Mouse (Mus musculus) limb, embryonic 10.5 days (tissue): ENCODE data around the gene Myh10. TPM values are rescaled to one million over a fixed set of nuclear protein-coding genes. Genes with fewer than 3 reads are reported as not detected.

Experiments used
- DNase-seq: peaks from one replicate; pipeline ENCODE4 v3.0.0-alpha.2; 2017; ENCODE audit warnings: low spot score
- H3K27ac ChIP-seq: fragments of 300-500 bp; sonication (generic); 2 replicates; pipeline ENCODE4 v1.5.1; 2016; ENCODE audit warnings: mild to moderate bottlenecking
- H3K27me3 ChIP-seq: fragments of 300-500 bp; sonication (generic); 2 replicates; pipeline ENCODE4 v1.6.1; 2016; ENCODE audit warnings: low read depth, mild to moderate bottlenecking; ENCODE audit not compliant: poor library complexity, severe bottlenecking
- H3K36me3 ChIP-seq: fragments of 300-500 bp; sonication (generic); 2 replicates; pipeline ENCODE4 v1.6.1; 2016; ENCODE audit warnings: mild to moderate bottlenecking, moderate library complexity
- H3K4me1 ChIP-seq: fragments of 300-500 bp; sonication (generic); 2 replicates; pipeline ENCODE4 v1.6.1; 2016
- H3K4me3 ChIP-seq: fragments of 300-500 bp; sonication (generic); 2 replicates; pipeline ENCODE4 v1.5.1; 2016; ENCODE audit warnings: mild to moderate bottlenecking, moderate library complexity
- H3K9me3 ChIP-seq: fragments of 300-500 bp; sonication (generic); replicated peaks from 2 replicates; pipeline ENCODE4 v1.6.1; 2016; ENCODE audit warnings: mild to moderate bottlenecking
- WGBS: fragments of 180-500 bp; shearing (Covaris S2); methylation state at CpG from one replicate; pipeline ENCODE4 v1.1.7; 2016; 5-methylcytosine and 5-hydroxymethylcytosine counted together
- polyA plus RNA-seq: library from polyadenylated mRNA; unstranded; fragments of >200 nt; fragmentation: Nextera tagmentation; extraction: Ambion mirVana; gene quantifications from 2 replicates; pipeline ENCODE4 v1.2.1, GENCODE M21; 2016

Gene Myh10
- polyA plus RNA-seq, 1 experiment from 2014 or later = 176 TPM

DNA sequence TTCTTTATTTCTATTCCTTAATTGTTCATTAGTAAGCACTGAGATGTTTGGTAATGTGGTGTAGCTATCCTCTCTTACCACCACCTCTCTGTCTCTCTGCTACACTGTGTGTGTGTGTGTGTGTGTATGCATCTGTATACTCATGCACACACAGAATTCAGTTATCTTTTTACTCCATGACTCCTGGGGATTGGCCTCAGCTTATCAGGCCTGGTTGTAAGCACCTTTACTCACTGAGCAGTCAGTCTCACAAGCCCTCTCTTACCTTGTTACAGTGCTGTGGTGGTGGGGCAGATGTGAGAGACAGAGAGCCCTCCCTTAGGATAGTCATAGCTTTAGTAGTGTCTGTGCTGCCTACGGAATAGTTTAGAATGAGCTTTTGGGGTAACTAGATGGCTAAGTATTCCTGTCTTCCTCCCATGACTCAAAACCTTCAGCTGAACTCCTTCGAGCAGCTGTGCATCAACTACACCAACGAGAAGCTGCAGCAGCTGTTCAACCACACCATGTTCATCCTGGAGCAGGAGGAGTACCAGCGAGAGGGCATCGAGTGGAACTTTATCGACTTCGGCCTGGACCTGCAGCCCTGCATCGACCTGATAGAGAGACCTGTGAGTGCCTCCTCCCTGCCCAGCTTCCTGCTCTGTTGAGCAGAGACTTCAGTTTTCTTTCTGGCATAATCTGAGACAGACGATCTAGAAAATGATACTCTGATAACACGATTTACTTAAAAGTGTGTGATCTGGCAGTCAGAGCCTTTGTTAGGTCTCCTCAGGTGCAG lies 76.6 kb downstream of the Myh10 start:
- WGBS = 94% methylated on average over 10 of the region's 10 CpGs
- Histone ChIP-seq H3K9me3 (no peaks in the 10 kb centered on the region), H3K4me3 (no peak overlapping the region), H3K4me1 (no peaks in the 10 kb centered on the region), H3K27ac (no peak overlapping the region), H3K36me3 (peaks cover 100% of the 10 kb centered on the region), H3K27me3 (no peaks in the 10 kb centered on the region)
- DNase-seq = no peak

- Histone ChIP-seq H3K9me3 (no peaks in the 10 kb centered on the region), H3K4me3 (no peak overlapping the region), H3K36me3 (peaks cover 100% of the 10 kb centered on the region), H3K27ac (no peak overlapping the region), H3K4me1 (no peaks in the 10 kb centered on the region), H3K27me3 (no peaks in the 10 kb centered on the region)
- DNase-seq = no peak
- WGBS = 93% methylated on average over 9 of the region's 9 CpGs
Observed at GRCm38 (mm10) chr11:68769770-68770510, 78.6 kb downstream of the Myh10 start.

DNA sequence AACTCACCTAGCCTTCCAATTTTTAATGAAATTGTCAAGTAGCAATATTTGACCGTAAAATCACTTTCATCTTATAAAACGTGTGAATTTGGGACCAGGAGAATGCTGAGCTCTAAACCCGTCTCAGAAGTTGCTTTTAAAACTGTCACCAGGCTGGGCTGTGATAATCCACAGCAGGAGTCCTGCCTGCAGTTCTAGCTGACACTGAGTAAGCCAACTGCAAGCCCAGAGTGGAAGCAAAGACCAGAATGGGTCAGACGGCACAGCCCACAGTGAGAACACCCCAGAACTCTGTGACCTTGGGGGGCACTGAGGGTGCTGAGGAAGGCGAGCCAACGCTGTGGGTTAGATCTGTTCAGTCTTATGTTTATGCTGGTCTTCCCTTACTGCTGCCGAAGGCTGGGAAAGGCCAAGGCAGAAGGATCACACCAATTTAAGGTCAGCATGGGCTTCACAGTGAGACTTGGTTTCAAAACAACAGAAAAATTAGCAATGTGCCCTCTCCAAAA lies 84.8 kb downstream of the Myh10 start:
- H3K27ac ChIP-seq = no peak overlapping the region
- WGBS = 86% methylated on average over 7 of the region's 7 CpGs
- H3K4me1 ChIP-seq = no peaks in the 10 kb centered on the region
- no peaks in the 10 kb centered on the region for H3K27me3 ChIP-seq
- peaks cover 100% of the 10 kb centered on the region for H3K36me3 ChIP-seq
- H3K9me3 ChIP-seq = no peaks in the 10 kb centered on the region
- H3K4me3 ChIP-seq = no peak overlapping the region
- DNase-seq = no peak

GRCm38 (mm10) chr11:68777933-68778332 lies 86.6 kb downstream of the Myh10 start:
- DNase-seq = no peak
- Histone ChIP-seq H3K27me3 (no peaks in the 10 kb centered on the region), H3K36me3 (peaks cover 100% of the 10 kb centered on the region), H3K4me3 (no peak overlapping the region), H3K27ac (no peak overlapping the region), H3K9me3 (no peaks in the 10 kb centered on the region), H3K4me1 (no peaks in the 10 kb centered on the region)
- WGBS = 89% methylated on average over 11 of the region's 11 CpGs

GRCm38 (mm10) chr11:68778855-68779254 lies 87.5 kb downstream of the Myh10 start:
- Histone ChIP-seq H3K9me3 (no peaks in the 10 kb centered on the region), H3K27me3 (no peaks in the 10 kb centered on the region), H3K4me1 (no peaks in the 10 kb centered on the region), H3K27ac (no peak overlapping the region), H3K4me3 (no peak overlapping the region), H3K36me3 (peaks cover 100% of the 10 kb centered on the region)
- no peak for DNase-seq

DNA sequence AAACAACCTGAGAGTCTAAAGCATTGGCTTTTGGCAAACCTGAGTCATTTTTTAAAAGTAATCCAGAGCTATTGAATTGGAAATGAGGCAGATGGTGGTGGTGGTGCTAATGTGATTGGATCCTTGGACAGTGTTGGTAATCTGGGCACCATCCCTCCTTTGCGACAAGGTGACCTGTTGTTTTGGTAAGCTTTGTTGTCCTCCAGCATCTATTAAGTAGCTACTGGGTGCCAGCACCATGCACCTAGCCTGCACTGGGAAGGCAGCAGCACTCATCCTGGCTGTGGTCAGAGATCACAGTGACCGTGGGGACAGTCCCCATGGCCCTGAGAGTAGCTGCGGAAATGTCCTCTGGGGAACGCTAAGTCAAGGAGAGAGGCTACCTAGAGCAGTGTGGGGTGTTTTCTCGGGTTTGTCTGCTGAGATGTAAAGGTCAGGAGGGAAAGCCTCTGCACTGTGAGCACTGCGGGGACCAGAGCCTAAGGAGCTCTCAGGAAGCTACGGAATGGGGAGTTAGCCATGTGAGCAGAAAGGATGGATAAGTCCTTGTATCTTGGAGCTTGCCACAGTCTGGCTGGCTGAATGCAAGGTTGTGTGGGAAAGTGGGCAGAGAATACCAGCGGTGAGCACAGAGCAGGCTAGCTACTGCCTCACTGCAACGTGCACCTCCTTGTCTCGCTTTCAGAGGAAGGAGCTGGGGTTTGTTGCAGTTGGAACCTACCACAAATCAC lies 88.5 kb downstream of the Myh10 start:
- H3K36me3 ChIP-seq = peaks cover 100% of the 10 kb centered on the region
- H3K4me1 ChIP-seq = no peaks in the 10 kb centered on the region
- H3K4me3 ChIP-seq = no peak overlapping the region
- H3K27ac ChIP-seq = no peak overlapping the region
- no peak for DNase-seq
- WGBS = 92% methylated on average over 10 of the region's 10 CpGs
- no peaks in the 10 kb centered on the region for H3K27me3 ChIP-seq
- no peaks in the 10 kb centered on the region for H3K9me3 ChIP-seq

GRCm38 (mm10) chr11:68780466-68781114 lies 89.2 kb downstream of the Myh10 start:
- no peaks in the 10 kb centered on the region for H3K4me1 ChIP-seq
- peaks cover 100% of the 10 kb centered on the region for H3K36me3 ChIP-seq

DNA sequence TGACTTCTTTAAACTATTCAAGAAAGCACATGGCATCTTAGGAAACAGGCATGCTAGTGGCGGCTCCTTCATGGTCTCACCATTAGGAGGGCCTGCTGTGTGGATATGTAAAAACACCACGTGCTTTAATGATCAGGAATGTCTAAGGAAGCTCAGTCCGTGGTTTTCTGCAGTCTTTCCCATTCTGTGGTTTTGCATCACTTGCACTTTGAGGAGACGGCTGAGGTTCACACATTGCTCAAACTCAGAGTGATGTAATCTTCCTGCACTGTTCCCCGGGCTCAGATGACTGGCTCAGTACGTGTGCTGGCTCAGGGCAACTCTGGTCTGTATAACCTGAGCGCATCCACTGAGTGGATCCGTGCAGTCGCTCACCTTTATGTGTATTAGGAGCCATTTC lies 91.0 kb downstream of the Myh10 start:
- whole genome bisulfite sequencing = 93% methylated on average over 9 of the region's 9 CpGs
- H3K4me3 ChIP-seq = no peak overlapping the region
- DNase-seq = no peak
- H3K27ac ChIP-seq = no peak overlapping the region
- no peaks in the 10 kb centered on the region for H3K4me1 ChIP-seq
- peaks cover 99% of the 10 kb centered on the region for H3K36me3 ChIP-seq
- H3K27me3 ChIP-seq = no peaks in the 10 kb centered on the region
- no peaks in the 10 kb centered on the region for H3K9me3 ChIP-seq

More at GRCm38 (mm10) chr11:68780466-68781114, 89.2 kb downstream of the Myh10 start:
- Histone ChIP-seq H3K27me3 (no peaks in the 10 kb centered on the region), H3K9me3 (no peaks in the 10 kb centered on the region), H3K4me3 (no peak overlapping the region), H3K27ac (no peak overlapping the region)
- 86% methylated on average over 14 of the region's 14 CpGs for WGBS
- no peak for DNase-seq

DNA sequence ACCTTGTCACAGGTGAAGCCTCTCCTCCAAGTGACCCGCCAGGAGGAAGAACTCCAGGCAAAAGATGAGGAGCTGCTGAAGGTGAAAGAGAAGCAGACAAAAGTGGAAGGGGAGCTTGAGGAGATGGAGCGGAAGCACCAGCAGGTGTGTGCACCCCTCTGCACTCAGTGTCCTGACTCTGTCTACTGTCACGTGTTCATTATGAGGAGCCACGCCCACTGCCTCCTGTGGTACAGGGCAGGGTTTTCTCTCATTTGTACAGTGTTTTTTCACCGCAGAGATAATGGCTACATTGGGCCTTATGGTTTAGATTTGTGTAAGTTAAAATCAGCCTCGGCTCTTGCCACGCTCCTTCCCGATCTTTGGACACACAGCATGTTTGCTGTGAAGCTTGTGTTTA lies 94.5 kb downstream of the Myh10 start:
- H3K36me3 ChIP-seq = peaks cover 99% of the 10 kb centered on the region
- WGBS = 89% methylated on average over 8 of the region's 8 CpGs
- H3K4me3 ChIP-seq = no peak overlapping the region
- no peaks in the 10 kb centered on the region for H3K9me3 ChIP-seq
- no peak for DNase-seq
- no peak overlapping the region for H3K27ac ChIP-seq
- no peaks in the 10 kb centered on the region for H3K27me3 ChIP-seq
- no peaks in the 10 kb centered on the region for H3K4me1 ChIP-seq

- 95% methylated on average over 9 of the region's 9 CpGs for WGBS
Observed at GRCm38 (mm10) chr11:68787222-68787621, 95.9 kb downstream of the Myh10 start.

GRCm38 (mm10) chr11:68790720-68791119 lies 99.4 kb downstream of the Myh10 start:
- H3K9me3 ChIP-seq = no peaks in the 10 kb centered on the region
- H3K4me1 ChIP-seq = no peaks in the 10 kb centered on the region
- DNase-seq = no peak
- H3K27ac ChIP-seq = no peak overlapping the region
- no peaks in the 10 kb centered on the region for H3K27me3 ChIP-seq
- H3K36me3 ChIP-seq = peaks cover 99% of the 10 kb centered on the region
- WGBS = 91% methylated on average over 10 of the region's 10 CpGs
- H3K4me3 ChIP-seq = no peak overlapping the region

More at GRCm38 (mm10) chr11:68787222-68787621, 95.9 kb downstream of the Myh10 start:
- DNase-seq = no peak
- Histone ChIP-seq H3K4me1 (no peaks in the 10 kb centered on the region), H3K27me3 (no peaks in the 10 kb centered on the region), H3K27ac (no peak overlapping the region), H3K4me3 (no peak overlapping the region), H3K36me3 (peaks cover 99% of the 10 kb centered on the region), H3K9me3 (no peaks in the 10 kb centered on the region)

- Histone ChIP-seq H3K4me1 (no peaks in the 10 kb centered on the region), H3K4me3 (no peak overlapping the region), H3K27ac (no peak overlapping the region), H3K27me3 (no peaks in the 10 kb centered on the region), H3K9me3 (no peaks in the 10 kb centered on the region), H3K36me3 (peaks cover 99% of the 10 kb centered on the region)
- no peak for DNase-seq
- WGBS = 93% methylated on average over 9 of the region's 9 CpGs
Observed at GRCm38 (mm10) chr11:68791794-68792193, 100.4 kb downstream of the Myh10 start.
